Mouse (Mus musculus): ENCODE measurements around the gene Myo3a. TPM values are rescaled to one million over a fixed set of nuclear protein-coding genes. Genes with fewer than 3 reads are reported as not detected.

Gene Myo3a
- not detected in 2 replicates for polyA plus RNA-seq (2015; fragmentation: Nextera tagmentation; extraction: Ambion mirVana)

- peak; percentile 25; the same call in 1 of the 2 replicates for ATAC-seq
- Histone ChIP-seq H3K4me2 (ENCODE audit: low read length) (peak within 1 kb of the TSS; percentile 53), H3K9me3 (replicated peaks; ENCODE audit: control insufficient read depth, low read length, poor library complexity, severe bottlenecking) (no peaks in the 10 kb centered on the region), H3K27ac (ENCODE audit: low read length) (no peak within 1 kb of the TSS), H3K4me3 (ENCODE audit: low read depth, low read length) (peak within 1 kb of the TSS; percentile 29; the same call in 1 of the 2 replicates), H3K4me1 (ENCODE audit: control insufficient read depth, insufficient read depth, low read length) (peaks cover 4% of the 10 kb centered on the region; the same call in 1 of the 2 replicates), H3K36me3 (ENCODE audit: control insufficient read depth, insufficient read depth, low read length) (no peaks in the 10 kb centered on the region), H3K9ac (ENCODE audit: low read depth, low read length) (no peak within 1 kb of the TSS), H3K27me3 (ENCODE audit: control insufficient read depth, insufficient read depth, low read depth, low read length) (no peaks in the 10 kb centered on the region)
- WGBS = 3% methylated on average over 21 of the region's 21 CpGs
Measured at GRCm38 (mm10) chr2:22227308-22227707, at the start of gene Myo3a. Gene Myo3a, plus strand, starts transcription at chr2:22227503.

GRCm38 (mm10) chr2:22250462-22250861 is 23.2 kb downstream of the Myo3a start:
- H3K27ac ChIP-seq (ENCODE audit: low read length) = no peak overlapping the region
- H3K4me1 ChIP-seq (ENCODE audit: control insufficient read depth, insufficient read depth, low read length) = peaks cover 2% of the 10 kb centered on the region; the same call in 1 of the 2 replicates
- no peak overlapping the region for H3K4me3 ChIP-seq (ENCODE audit: low read depth, low read length)
- no peak for ATAC-seq
- no peaks in the 10 kb centered on the region for H3K27me3 ChIP-seq (ENCODE audit: control insufficient read depth, insufficient read depth, low read depth, low read length)
- H3K9ac ChIP-seq (ENCODE audit: low read depth, low read length) = no peak overlapping the region
- 51% methylated on average over 3 of the region's 3 CpGs for WGBS
- H3K36me3 ChIP-seq (ENCODE audit: control insufficient read depth, insufficient read depth, low read length) = no peaks in the 10 kb centered on the region
- H3K9me3 ChIP-seq (replicated peaks; ENCODE audit: control insufficient read depth, low read length, poor library complexity, severe bottlenecking) = no peaks in the 10 kb centered on the region
- no peak overlapping the region for H3K4me2 ChIP-seq (ENCODE audit: low read length)

GRCm38 (mm10) chr2:22251045-22251444 is 23.7 kb downstream of the Myo3a start:
- WGBS = 62% methylated on average over 2 of the region's 2 CpGs
- Histone ChIP-seq H3K4me1 (ENCODE audit: control insufficient read depth, insufficient read depth, low read length) (peaks cover 2% of the 10 kb centered on the region; the same call in 1 of the 2 replicates), H3K4me2 (ENCODE audit: low read length) (no peak overlapping the region), H3K9ac (ENCODE audit: low read depth, low read length) (no peak overlapping the region), H3K9me3 (replicated peaks; ENCODE audit: control insufficient read depth, low read length, poor library complexity, severe bottlenecking) (no peaks in the 10 kb centered on the region), H3K36me3 (ENCODE audit: control insufficient read depth, insufficient read depth, low read length) (no peaks in the 10 kb centered on the region), H3K4me3 (ENCODE audit: low read depth, low read length) (no peak overlapping the region), H3K27me3 (ENCODE audit: control insufficient read depth, insufficient read depth, low read depth, low read length) (no peaks in the 10 kb centered on the region), H3K27ac (ENCODE audit: low read length) (peak overlapping the region; percentile 66)
- ATAC-seq = peak; percentile 37; the same call in 1 of the 2 replicates

GRCm38 (mm10) chr2:22255600-22255999 is 28.3 kb downstream of the Myo3a start:
- ATAC-seq = no peak
- Histone ChIP-seq H3K4me2 (ENCODE audit: low read length) (no peak overlapping the region), H3K27ac (ENCODE audit: low read length) (no peak overlapping the region), H3K36me3 (ENCODE audit: control insufficient read depth, insufficient read depth, low read length) (no peaks in the 10 kb centered on the region), H3K9ac (ENCODE audit: low read depth, low read length) (no peak overlapping the region), H3K9me3 (replicated peaks; ENCODE audit: control insufficient read depth, low read length, poor library complexity, severe bottlenecking) (no peaks in the 10 kb centered on the region), H3K4me3 (ENCODE audit: low read depth, low read length) (no peak overlapping the region), H3K27me3 (ENCODE audit: control insufficient read depth, insufficient read depth, low read depth, low read length) (no peaks in the 10 kb centered on the region), H3K4me1 (ENCODE audit: control insufficient read depth, insufficient read depth, low read length) (peaks cover 2% of the 10 kb centered on the region; the same call in 1 of the 2 replicates)

GRCm38 (mm10) chr2:22271555-22271954 is 44.3 kb downstream of the Myo3a start:
- no peaks in the 10 kb centered on the region for H3K36me3 ChIP-seq (ENCODE audit: control insufficient read depth, insufficient read depth, low read length)
- no peak overlapping the region for H3K4me3 ChIP-seq (ENCODE audit: low read depth, low read length)
- no peaks in the 10 kb centered on the region for H3K4me1 ChIP-seq (ENCODE audit: control insufficient read depth, insufficient read depth, low read length)
- H3K27me3 ChIP-seq (ENCODE audit: control insufficient read depth, insufficient read depth, low read depth, low read length) = no peaks in the 10 kb centered on the region
- H3K27ac ChIP-seq (ENCODE audit: low read length) = no peak overlapping the region
- H3K4me2 ChIP-seq (ENCODE audit: low read length) = no peak overlapping the region
- no peak overlapping the region for H3K9ac ChIP-seq (ENCODE audit: low read depth, low read length)
- WGBS = 60% methylated on average over 2 of the region's 2 CpGs
- no peak for ATAC-seq
- H3K9me3 ChIP-seq (replicated peaks; ENCODE audit: control insufficient read depth, low read length, poor library complexity, severe bottlenecking) = no peaks in the 10 kb centered on the region

- Histone ChIP-seq H3K4me1 (ENCODE audit: control insufficient read depth, insufficient read depth, low read length) (no peaks in the 10 kb centered on the region), H3K27ac (ENCODE audit: low read length) (no peak overlapping the region), H3K4me3 (ENCODE audit: low read depth, low read length) (no peak overlapping the region), H3K4me2 (ENCODE audit: low read length) (no peak overlapping the region), H3K27me3 (ENCODE audit: control insufficient read depth, insufficient read depth, low read depth, low read length) (no peaks in the 10 kb centered on the region), H3K9me3 (replicated peaks; ENCODE audit: control insufficient read depth, low read length, poor library complexity, severe bottlenecking) (no peaks in the 10 kb centered on the region), H3K36me3 (ENCODE audit: control insufficient read depth, insufficient read depth, low read length) (no peaks in the 10 kb centered on the region), H3K9ac (ENCODE audit: low read depth, low read length) (no peak overlapping the region)
- WGBS = 57% methylated on average over 2 of the region's 2 CpGs
- no peak for ATAC-seq
Measured at GRCm38 (mm10) chr2:22285366-22285765, 58.1 kb downstream of the Myo3a start.

GRCm38 (mm10) chr2:22285777-22286176 is 58.5 kb downstream of the Myo3a start:
- Histone ChIP-seq H3K9ac (ENCODE audit: low read depth, low read length) (no peak overlapping the region), H3K4me3 (ENCODE audit: low read depth, low read length) (no peak overlapping the region), H3K27ac (ENCODE audit: low read length) (no peak overlapping the region), H3K9me3 (replicated peaks; ENCODE audit: control insufficient read depth, low read length, poor library complexity, severe bottlenecking) (no peaks in the 10 kb centered on the region), H3K4me1 (ENCODE audit: control insufficient read depth, insufficient read depth, low read length) (no peaks in the 10 kb centered on the region), H3K4me2 (ENCODE audit: low read length) (no peak overlapping the region), H3K36me3 (ENCODE audit: control insufficient read depth, insufficient read depth, low read length) (no peaks in the 10 kb centered on the region), H3K27me3 (ENCODE audit: control insufficient read depth, insufficient read depth, low read depth, low read length) (no peaks in the 10 kb centered on the region)
- ATAC-seq = no peak
- WGBS = 68% methylated on average over 1 of the region's 1 CpGs

- 34% methylated on average over 11 of the region's 11 CpGs for WGBS
Measured at GRCm38 (mm10) chr2:22293579-22294446, 66.5 kb downstream of the Myo3a start.

GRCm38 (mm10) chr2:22294447-22294738 is 67.1 kb downstream of the Myo3a start:
- Histone ChIP-seq H3K27ac (ENCODE audit: low read length) (peak overlapping the region; percentile 15; the same call in 1 of the 2 replicates), H3K27me3 (ENCODE audit: control insufficient read depth, insufficient read depth, low read depth, low read length) (no peaks in the 10 kb centered on the region), H3K4me3 (ENCODE audit: low read depth, low read length) (no peak overlapping the region), H3K9ac (ENCODE audit: low read depth, low read length) (no peak overlapping the region), H3K4me2 (ENCODE audit: low read length) (no peak overlapping the region), H3K9me3 (replicated peaks; ENCODE audit: control insufficient read depth, low read length, poor library complexity, severe bottlenecking) (no peaks in the 10 kb centered on the region), H3K4me1 (ENCODE audit: control insufficient read depth, insufficient read depth, low read length) (peaks cover 6% of the 10 kb centered on the region; the same call in 1 of the 2 replicates), H3K36me3 (ENCODE audit: control insufficient read depth, insufficient read depth, low read length) (no peaks in the 10 kb centered on the region)
- ATAC-seq = no peak
- 6% methylated on average over 2 of the region's 2 CpGs for WGBS

More at GRCm38 (mm10) chr2:22293579-22294446, 66.5 kb downstream of the Myo3a start:
- Histone ChIP-seq H3K9ac (ENCODE audit: low read depth, low read length) (no peak overlapping the region), H3K27ac (ENCODE audit: low read length) (peak overlapping the region; percentile 15; the same call in 1 of the 2 replicates), H3K4me2 (ENCODE audit: low read length) (peak overlapping the region; percentile 1; the same call in 1 of the 2 replicates), H3K9me3 (replicated peaks; ENCODE audit: control insufficient read depth, low read length, poor library complexity, severe bottlenecking) (no peaks in the 10 kb centered on the region), H3K36me3 (ENCODE audit: control insufficient read depth, insufficient read depth, low read length) (no peaks in the 10 kb centered on the region), H3K4me1 (ENCODE audit: control insufficient read depth, insufficient read depth, low read length) (peaks cover 6% of the 10 kb centered on the region; the same call in 1 of the 2 replicates), H3K4me3 (ENCODE audit: low read depth, low read length) (no peak overlapping the region), H3K27me3 (ENCODE audit: control insufficient read depth, insufficient read depth, low read depth, low read length) (no peaks in the 10 kb centered on the region)
- ATAC-seq = peak; percentile 71
